Mouse (Mus musculus) MEL (cell line): ENCODE results near the gene Nrg4. TPM values are rescaled to one million over a fixed set of nuclear protein-coding genes. Genes with fewer than 3 reads are reported as not detected.

ENCODE experiments used
- DNase-seq: peaks from one replicate; pipeline ENCODE4 v3.0.0; 2011; ENCODE audit warnings: low read depth, low spot score
- H3K27ac ChIP-seq: 2 replicates; pipeline ENCODE4 v1.5.1; 2012; ENCODE audit warnings: low read depth, mild to moderate bottlenecking, control low read depth, low read length, moderate library complexity; ENCODE audit not compliant: control insufficient read depth
- H3K27me3 ChIP-seq, 2 experiments: fragments of 150-350 bp in 1 of 2; sonication (generic) in 1 of 2; 2 replicates each; pipeline ENCODE4 v1.6.1; 2012; ENCODE audit warnings: low read length in 2 of 2, mild to moderate bottlenecking in 2 of 2, improper control_type of control experiment in 1 of 2, moderate library complexity in 1 of 2; ENCODE audit not compliant: insufficient read depth in 2 of 2, control insufficient read depth in 1 of 2
- H3K36me3 ChIP-seq, 2 experiments: 2 replicates each; pipeline ENCODE4 v1.6.1; 2012 to 2014; ENCODE audit warnings: low read length in 2 of 2, improper control_type of control experiment in 1 of 2, inconsistent platforms in 1 of 2, mild to moderate bottlenecking in 1 of 2; ENCODE audit not compliant: insufficient read depth in 2 of 2, control insufficient read depth in 1 of 2
- H3K4me1 ChIP-seq, 2 experiments: fragments of 150-350 bp in 1 of 2; sonication (generic) in 1 of 2; 2 replicates each; pipeline ENCODE4 v1.6.1; 2012; ENCODE audit warnings: low read length in 2 of 2, improper control_type of control experiment in 1 of 2, mild to moderate bottlenecking in 1 of 2; ENCODE audit not compliant: insufficient read depth in 2 of 2, control insufficient read depth in 1 of 2
- H3K4me3 ChIP-seq, 2 experiments: fragments of 150-350 bp in 1 of 2; sonication (generic) in 1 of 2; 2 replicates each; pipeline ENCODE4 v1.5.1; 2012; ENCODE audit warnings: low read depth in 2 of 2, low read length in 2 of 2, mild to moderate bottlenecking in 2 of 2, moderate library complexity in 2 of 2, control low read depth in 1 of 2, improper control_type of control experiment in 1 of 2; ENCODE audit not compliant: control insufficient read depth in 1 of 2, insufficient read depth in 1 of 2
- H3K79me2 ChIP-seq: 2 replicates; pipeline ENCODE4 v1.6.1; 2012; ENCODE audit warnings: mild to moderate bottlenecking, low read length, moderate library complexity; ENCODE audit not compliant: control insufficient read depth, poor library complexity, insufficient read depth
- H3K9ac ChIP-seq: 2 replicates; pipeline ENCODE4 v1.6.1; 2012; ENCODE audit warnings: low read depth, mild to moderate bottlenecking, control low read depth, low read length, moderate library complexity; ENCODE audit not compliant: control insufficient read depth, poor library complexity, severe bottlenecking
- H3K9me3 ChIP-seq: fragments of 150-350 bp; sonication (generic); replicated peaks from 2 replicates; pipeline ENCODE4 v1.6.1; 2012; ENCODE audit warnings: mild to moderate bottlenecking, low read length, improper control_type of control experiment, moderate library complexity; ENCODE audit not compliant: insufficient read depth
- CHD1 ChIP-seq: IDR thresholded peaks from 2 replicates; pipeline ENCODE4 v1.6.1; 2012; ENCODE audit warnings: low read depth, mild to moderate bottlenecking, inconsistent platforms, low read length, improper control_type of control experiment
- CHD2 ChIP-seq: IDR thresholded peaks from 2 replicates; pipeline ENCODE4 v1.6.1; 2011; ENCODE audit warnings: low read length, improper control_type of control experiment
- CTCF ChIP-seq, 3 experiments: IDR thresholded peaks in 2 of 3; conservative IDR thresholded peaks in 1 of 3; 2 replicates each; pipeline ENCODE4 v1.5.1; 2011 to 2012; ENCODE audit warnings: low read length in 3 of 3, low read depth in 2 of 3, mild to moderate bottlenecking in 2 of 3, improper control_type of control experiment in 1 of 3, inconsistent platforms in 1 of 3, mixed read lengths in 1 of 3, moderate library complexity in 1 of 3; ENCODE audit not compliant: control insufficient read depth in 1 of 3, insufficient read depth in 1 of 3, poor library complexity in 1 of 3, severe bottlenecking in 1 of 3
- E2F4 ChIP-seq: IDR thresholded peaks from 2 replicates; pipeline ENCODE4 v1.6.1; 2011; ENCODE audit warnings: low read depth, low read length, improper control_type of control experiment, borderline replicate concordance
- EP300 ChIP-seq, 2 experiments: IDR thresholded peaks; 2 replicates each; pipeline ENCODE4 v1.6.1; 2011; ENCODE audit warnings: improper control_type of control experiment in 2 of 2, low read length in 2 of 2, low read depth in 1 of 2, mild to moderate bottlenecking in 1 of 2
- ETS1 ChIP-seq: IDR thresholded peaks from 2 replicates; pipeline ENCODE4 v1.6.1; 2012; ENCODE audit warnings: low read depth, mild to moderate bottlenecking, inconsistent platforms, low read length, improper control_type of control experiment, moderate library complexity
- GATA1 ChIP-seq: IDR thresholded peaks from 2 replicates; pipeline ENCODE4 v1.6.1; 2011; ENCODE audit warnings: low read depth, low read length, improper control_type of control experiment
- HCFC1 ChIP-seq: IDR thresholded peaks from 2 replicates; pipeline ENCODE4 v1.6.1; 2012; ENCODE audit warnings: low read depth, mild to moderate bottlenecking, inconsistent platforms, low read length, improper control_type of control experiment, moderate library complexity
- JUND ChIP-seq: IDR thresholded peaks from 2 replicates; pipeline ENCODE4 v1.6.1; 2011; ENCODE audit warnings: low read depth, mild to moderate bottlenecking, improper control_type of control experiment, low read length
- MAFK ChIP-seq: IDR thresholded peaks from 2 replicates; pipeline ENCODE4 v1.6.1; 2011; ENCODE audit warnings: low read depth, mild to moderate bottlenecking, low read length, improper control_type of control experiment, borderline replicate concordance
- MAX ChIP-seq: IDR thresholded peaks from 2 replicates; pipeline ENCODE4 v1.6.1; 2011; ENCODE audit warnings: low read length, improper control_type of control experiment
- MAZ ChIP-seq: IDR thresholded peaks from 2 replicates; pipeline ENCODE4 v1.6.1; 2012; ENCODE audit warnings: low read depth, mild to moderate bottlenecking, inconsistent platforms, low read length, improper control_type of control experiment
- MXI1 ChIP-seq: IDR thresholded peaks from 2 replicates; pipeline ENCODE4 v1.6.1; 2011; ENCODE audit warnings: mild to moderate bottlenecking, low read depth, low read length, improper control_type of control experiment
- MYB ChIP-seq: IDR thresholded peaks from 2 replicates; pipeline ENCODE4 v1.6.1; 2011; ENCODE audit warnings: mild to moderate bottlenecking, low read depth, low read length, improper control_type of control experiment
- MYC ChIP-seq: IDR thresholded peaks from 2 replicates; pipeline ENCODE4 v1.6.1; 2011; ENCODE audit warnings: low read depth, mild to moderate bottlenecking, low read length, improper control_type of control experiment, moderate library complexity
- NELFE ChIP-seq: IDR thresholded peaks from 2 replicates; pipeline ENCODE4 v1.6.1; 2011; ENCODE audit warnings: low read depth, low read length, improper control_type of control experiment
- POLR2AphosphoS2 ChIP-seq: IDR thresholded peaks from 2 replicates; pipeline ENCODE4 v1.6.1; 2011; ENCODE audit warnings: low read length, improper control_type of control experiment
- RCOR1 ChIP-seq: IDR thresholded peaks from 2 replicates; pipeline ENCODE4 v1.6.1; 2012; ENCODE audit warnings: low read depth, mild to moderate bottlenecking, inconsistent platforms, low read length, improper control_type of control experiment
- SMC3 ChIP-seq: IDR thresholded peaks from 2 replicates; pipeline ENCODE4 v1.6.1; 2011; ENCODE audit warnings: low read depth, low read length, improper control_type of control experiment
- TCF12 ChIP-seq: IDR thresholded peaks from 2 replicates; pipeline ENCODE4 v1.6.1; 2014; ENCODE audit warnings: low read depth, mild to moderate bottlenecking, inconsistent platforms, low read length, improper control_type of control experiment, moderate library complexity
- UBTF ChIP-seq: IDR thresholded peaks from 2 replicates; pipeline ENCODE4 v1.6.1; 2012; ENCODE audit warnings: low read depth, mild to moderate bottlenecking, inconsistent platforms, low read length, improper control_type of control experiment, moderate library complexity, borderline replicate concordance; ENCODE audit not compliant: insufficient read depth
- USF1 ChIP-seq: IDR thresholded peaks from 2 replicates; pipeline ENCODE4 v1.6.1; 2014; ENCODE audit warnings: low read depth, mild to moderate bottlenecking, inconsistent platforms, low read length, improper control_type of control experiment, moderate library complexity
- USF2 ChIP-seq, 2 experiments: IDR thresholded peaks; 2 replicates each; pipeline ENCODE4 v1.6.1; 2011 to 2012; ENCODE audit warnings: improper control_type of control experiment in 2 of 2, low read length in 2 of 2, borderline replicate concordance in 1 of 2, inconsistent platforms in 1 of 2, low read depth in 1 of 2, mild to moderate bottlenecking in 1 of 2; ENCODE audit not compliant: insufficient read depth in 1 of 2
- ZC3H11A ChIP-seq: IDR thresholded peaks from 2 replicates; pipeline ENCODE4 v1.6.1; 2012; ENCODE audit warnings: low read depth, mild to moderate bottlenecking, inconsistent platforms, low read length, improper control_type of control experiment
- ZKSCAN1 ChIP-seq: IDR thresholded peaks from 2 replicates; pipeline ENCODE4 v1.6.1; 2012; ENCODE audit warnings: low read depth, mild to moderate bottlenecking, inconsistent platforms, low read length, improper control_type of control experiment, moderate library complexity
- ZMIZ1 ChIP-seq: IDR thresholded peaks from 2 replicates; pipeline ENCODE4 v1.6.1; 2012; ENCODE audit warnings: low read depth, mild to moderate bottlenecking, inconsistent platforms, low read length, improper control_type of control experiment, moderate library complexity
- ZNF384 ChIP-seq: IDR thresholded peaks from 2 replicates; pipeline ENCODE4 v1.6.1; 2012; ENCODE audit warnings: low read depth, mild to moderate bottlenecking, inconsistent platforms, low read length, improper control_type of control experiment
- polyA plus RNA-seq, 2 experiments: library from polyadenylated mRNA; stranded (reverse) in 1 of 2; unstranded in 1 of 2; fragments of >175 nt in 1 of 2; fragments of >200 nt in 1 of 2; gene quantifications; 2 replicates each; pipeline versions ENCODE4 v1.2.1 to v1.2.4; 2012; ENCODE audit warnings: low replicate concordance in 2 of 2, low read depth in 1 of 2; ENCODE audit not compliant: insufficient read length in 2 of 2, insufficient read depth in 1 of 2, missing spikeins in 1 of 2
- total RNA-seq: library from RNA; depleted of rRNA; stranded (reverse); fragments of 300-350 nt; gene quantifications from 2 replicates; pipeline ENCODE4 v1.2.3, GENCODE M21; 2012

The Nrg4 gene
- total and polyA plus RNA-seq, 3 experiments, result 0.08 to 0.67 TPM; not detected in 1

- DNase-seq, result no peak
- H3K4me3 ChIP-seq, result no peak overlapping the region
- H3K9me3 ChIP-seq, result no peaks in the 10 kb centered on the region
- H3K4me1 ChIP-seq, result peaks cover 0 to 4% of the 10 kb centered on the region in 2 experiments; a peak in 1 of 4 replicates
- TF ChIP-seq ETS1, result no peak
- TF ChIP-seq ZMIZ1, result no peak
- TF ChIP-seq ZKSCAN1, result no peak
- TF ChIP-seq JUND, result no peak
- no peak for TF ChIP-seq CHD2
- no peak for TF ChIP-seq HCFC1
- no peak for TF ChIP-seq ZNF384
- no peak for TF ChIP-seq CTCF (IDR thresholded peaks at IDR 0.05 in 2 of 3, conservative IDR thresholded peaks at IDR 0.05 in 1 of 3; ENCODE audit: control insufficient read depth in 1 of 3, insufficient read depth in 1 of 3, low read depth in 2 of 3, low read length in 3 of 3, poor library complexity in 1 of 3, severe bottlenecking in 1 of 3)
- TF ChIP-seq MAFK, result no peak
- TF ChIP-seq SMC3, result no peak
- no peak for TF ChIP-seq CHD1
- TF ChIP-seq GATA1, result no peak
- TF ChIP-seq NELFE, result no peak
- TF ChIP-seq POLR2AphosphoS2, result no peak
- TF ChIP-seq EP300 (IDR thresholded peaks at IDR 0.05; ENCODE audit: low read depth in 1 of 2, low read length in 2 of 2), result no peak
- TF ChIP-seq USF1, result no peak
- no peak for TF ChIP-seq ZC3H11A
- TF ChIP-seq MXI1, result no peak
- TF ChIP-seq RCOR1, result no peak
- H3K9ac ChIP-seq, result no peak overlapping the region
- H3K27ac ChIP-seq, result no peak overlapping the region
- H3K36me3 ChIP-seq, result no peaks in the 10 kb centered on the region; a peak in 1 of 4 replicates
- H3K27me3 ChIP-seq, result peaks cover 19 to 39% of the 10 kb centered on the region in 2 experiments
- H3K79me2 ChIP-seq, result no peaks in the 10 kb centered on the region; the same call in 1 of the 2 replicates
Measured at GRCm38 (mm10) chr9:55324085-55324484, 2.6 kb downstream of the Nrg4 start.

DNA sequence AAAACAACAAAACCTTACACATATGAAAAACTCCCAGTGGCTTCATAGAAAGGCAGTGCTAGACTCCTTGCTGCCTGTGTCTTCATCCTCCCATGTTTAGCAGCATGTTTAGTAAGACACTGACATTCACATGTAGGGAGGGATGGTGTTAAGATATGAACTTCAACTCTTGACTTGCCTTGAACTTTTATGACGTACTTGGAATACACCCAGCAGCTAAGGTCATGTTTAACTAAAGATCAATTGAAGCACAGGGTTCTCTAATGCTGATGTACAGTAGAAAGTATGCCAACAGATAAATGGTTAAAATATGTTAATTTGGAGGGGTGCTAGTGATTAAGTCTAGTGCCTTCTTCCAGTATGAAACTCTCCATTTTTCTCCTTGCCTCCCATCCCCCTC is 4.0 kb downstream of the Nrg4 start:
- no peak overlapping the region for H3K9ac ChIP-seq
- H3K4me1 ChIP-seq, result peaks cover 0 to 4% of the 10 kb centered on the region in 2 experiments; a peak in 1 of 4 replicates
- H3K27me3 ChIP-seq, result peaks cover 17 to 31% of the 10 kb centered on the region in 2 experiments
- TF ChIP-seq CTCF (IDR thresholded peaks at IDR 0.05 in 2 of 3, conservative IDR thresholded peaks at IDR 0.05 in 1 of 3; ENCODE audit: control insufficient read depth in 1 of 3, insufficient read depth in 1 of 3, low read depth in 2 of 3, low read length in 3 of 3, poor library complexity in 1 of 3, severe bottlenecking in 1 of 3) (no peak), MYB (no peak), TCF12 (no peak), MAFK (no peak), UBTF (no peak), MAX (no peak), EP300 (IDR thresholded peaks at IDR 0.05; ENCODE audit: low read depth in 1 of 2, low read length in 2 of 2) (no peak), E2F4 (no peak), ZC3H11A (no peak), ZMIZ1 (no peak), RCOR1 (no peak), MYC (no peak), MAZ (no peak), SMC3 (no peak), USF2 (IDR thresholded peaks at IDR 0.05; ENCODE audit: borderline replicate concordance in 1 of 2, insufficient read depth in 1 of 2, low read depth in 1 of 2, low read length in 2 of 2) (no peak), CHD1 (no peak), MXI1 (no peak), GATA1 (no peak)
- H3K79me2 ChIP-seq, result no peaks in the 10 kb centered on the region; the same call in 1 of the 2 replicates
- no peak for DNase-seq
- no peak overlapping the region for H3K4me3 ChIP-seq
- H3K36me3 ChIP-seq, result no peaks in the 10 kb centered on the region; a peak in 1 of 4 replicates
- H3K9me3 ChIP-seq, result no peaks in the 10 kb centered on the region
- no peak overlapping the region for H3K27ac ChIP-seq
